8 mouse cellular contexts compared by ENCODE assay signal in the genomic region with DNA sequence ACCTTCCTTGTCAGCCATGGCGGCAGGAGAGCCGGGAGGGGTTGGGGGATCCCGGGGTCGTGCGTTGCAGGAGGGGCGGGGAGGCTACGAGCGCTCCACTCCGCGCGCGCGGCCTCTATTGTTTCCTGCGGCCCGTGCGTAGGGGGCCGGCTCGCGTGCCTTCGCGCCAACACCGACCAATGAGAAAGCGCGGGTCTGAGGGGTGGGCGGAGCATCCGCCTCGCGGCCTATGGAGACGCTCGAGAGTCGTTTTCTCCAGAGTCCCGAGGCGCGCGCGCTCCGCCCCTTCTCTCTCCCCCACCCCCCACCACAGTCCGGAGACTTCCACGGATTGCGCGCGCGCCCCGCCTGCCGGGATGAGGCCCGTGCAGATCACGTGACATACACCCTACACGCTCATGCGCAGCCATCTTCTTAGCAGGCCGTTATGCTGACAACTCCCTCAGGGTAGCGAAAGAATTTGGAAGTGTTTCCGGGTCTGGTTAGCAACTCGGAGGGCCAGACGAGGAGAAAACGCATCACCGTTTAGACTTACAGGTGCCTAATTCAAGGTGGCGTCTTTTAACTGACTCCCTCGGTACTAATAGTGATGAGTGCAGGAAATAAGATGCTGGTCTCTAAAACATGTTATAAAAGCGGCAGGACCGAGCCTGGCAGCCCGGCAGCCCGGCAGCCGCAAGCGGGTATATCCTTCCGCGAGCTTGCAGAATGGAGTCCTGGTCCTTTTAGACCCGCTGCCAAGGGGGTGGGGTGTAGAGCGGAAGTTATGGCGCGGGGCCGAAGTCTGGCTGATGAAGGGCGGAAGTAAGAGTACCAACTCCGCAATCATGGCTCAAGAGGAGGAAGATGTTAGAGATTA. TPM values are rescaled to one million over a fixed set of nuclear protein-coding genes. Genes with fewer than 3 reads are reported as not detected.
DNase-seq lines count a peak whose midpoint lies in the region; ATAC-seq and TF ChIP-seq lines count a peak whose summit lies in the region.

Gene Rbbp4 (minus strand): TSS at position 155 of the 859 bp plus-strand sequence.
Gene Zbtb8os (plus strand): TSS at position 480 of the 859 bp plus-strand sequence.

- WGBS in heart, embryonic 11.5 days (ENCODE audit: insufficient replicate concordance), result 1% methylated on average over 69 of the region's 73 CpGs
- WGBS in kidney, embryonic 16.5 days, result under 1% methylated on average over 73 of the region's 73 CpGs
- WGBS in liver, adult 2 months, result under 1% methylated on average over 73 of the region's 73 CpGs

- H3K27me3 ChIP-seq in C2C12 (ENCODE audit: control insufficient read depth, insufficient read depth, insufficient read length), result no peaks in the 10 kb centered on the region
- H3K27me3 ChIP-seq in erythroblast, embryonic 14.5 days (ENCODE audit: control insufficient read depth), result no peaks in the 10 kb centered on the region
- H3K27me3 ChIP-seq in heart, embryonic 11.5 days (ENCODE audit: control insufficient read depth, insufficient read depth, low read length), result no peaks in the 10 kb centered on the region
- no peaks in the 10 kb centered on the region for H3K27me3 ChIP-seq in kidney, embryonic 16.5 days (ENCODE audit: insufficient read depth, low read length)
- no peaks in the 10 kb centered on the region for H3K27me3 ChIP-seq in liver, adult 2 months (ENCODE audit: control insufficient read depth, insufficient read depth, low read length)
- H3K27me3 ChIP-seq in myocyte (ENCODE audit: control insufficient read depth, insufficient read depth, insufficient read length), result no peaks in the 10 kb centered on the region
- no peaks in the 10 kb centered on the region for H3K27me3 ChIP-seq in splenic B cell, adult 2 months (ENCODE audit: control insufficient read depth, insufficient read depth, low read length, poor library complexity, severe bottlenecking)

- no peaks in the 10 kb centered on the region for H3K9me3 ChIP-seq in erythroblast, embryonic 14.5 days (ENCODE audit: control insufficient read depth, low read length)
- H3K9me3 ChIP-seq in heart, embryonic 11.5 days (replicated peaks; ENCODE audit: control insufficient read depth, low read length), result no peaks in the 10 kb centered on the region
- no peaks in the 10 kb centered on the region for H3K9me3 ChIP-seq in kidney, embryonic 16.5 days (ENCODE audit: low read length)

- H3K27ac ChIP-seq in heart, embryonic 11.5 days (ENCODE audit: low read depth, low read length), result peak within 1 kb of the TSS; percentile 99
- H3K27ac ChIP-seq in kidney, embryonic 16.5 days (ENCODE audit: low read length), result peak within 1 kb of the TSS; percentile 99
- peak within 1 kb of the TSS; percentile 94 for H3K27ac ChIP-seq in liver, adult 2 months (replicated peaks; ENCODE audit: insufficient read depth, low read depth, low read length)

- H3K4me3 ChIP-seq in C2C12 (ENCODE audit: insufficient read depth, poor library complexity, severe bottlenecking) (peak within 1 kb of the TSS; percentile 90), myocyte (peak within 1 kb of the TSS; percentile 82)
- peak within 1 kb of the TSS; percentile 98 for H3K4me3 ChIP-seq in erythroblast, embryonic 14.5 days (replicated peaks)
- peak within 1 kb of the TSS; percentile 77 for H3K4me3 ChIP-seq in heart, embryonic 11.5 days (ENCODE audit: low read depth, low read length)
- H3K4me3 ChIP-seq in kidney, embryonic 16.5 days (ENCODE audit: low read length), result peak within 1 kb of the TSS; percentile 93
- peak within 1 kb of the TSS; percentile 82 for H3K4me3 ChIP-seq in liver, adult 2 months (ENCODE audit: insufficient read depth, low read depth, low read length)

- H3K4me1 ChIP-seq in erythroblast, embryonic 14.5 days (ENCODE audit: control insufficient read depth), result peaks cover 81% of the 10 kb centered on the region
- peaks cover 10% of the 10 kb centered on the region for H3K4me1 ChIP-seq in heart, embryonic 11.5 days (ENCODE audit: control insufficient read depth, insufficient read depth, low read length)
- peaks cover 23% of the 10 kb centered on the region for H3K4me1 ChIP-seq in kidney, embryonic 16.5 days (ENCODE audit: insufficient read depth, low read length)
- peaks cover 24% of the 10 kb centered on the region for H3K4me1 ChIP-seq in liver, adult 2 months (ENCODE audit: control insufficient read depth, insufficient read depth, low read length)

- H3K9ac ChIP-seq in heart, embryonic 11.5 days (ENCODE audit: low read depth, low read length), result peak within 1 kb of the TSS; percentile 89
- peak within 1 kb of the TSS; percentile 97 for H3K9ac ChIP-seq in kidney, embryonic 16.5 days (replicated peaks; ENCODE audit: low read length)
- H3K9ac ChIP-seq in liver, adult 2 months (ENCODE audit: low read depth, low read length), result peak within 1 kb of the TSS; percentile 93

- H3K79me2 ChIP-seq in C2C12 (ENCODE audit: control insufficient read depth, insufficient read depth) (peaks cover 69% of the 10 kb centered on the region), myocyte (ENCODE audit: control insufficient read depth, insufficient read depth) (peaks cover 47% of the 10 kb centered on the region)
- H3K79me2 ChIP-seq in liver, adult 2 months (ENCODE audit: control insufficient read depth, insufficient read depth, low read length), result peaks cover 29% of the 10 kb centered on the region

- peaks cover 52% of the 10 kb centered on the region for H3K79me3 ChIP-seq in C2C12 (ENCODE audit: low read depth)

- peak within 1 kb of the TSS; percentile 96 for H3ac ChIP-seq in C2C12 (ENCODE audit: control insufficient read depth, insufficient read length, low read depth)
- peak within 1 kb of the TSS; percentile 92 for H3ac ChIP-seq in myocyte (ENCODE audit: control insufficient read depth, insufficient read length)

- TF ChIP-seq POLR2A in brain, embryonic 14.5 days (IDR thresholded peaks at IDR 0.05; ENCODE audit: borderline replicate concordance, extremely low read depth, insufficient read depth, insufficient read length, poor library complexity, severe bottlenecking), result peak; percentile 73; the same call in 1 of the 2 replicates
- peak; percentile 86 for TF ChIP-seq POLR2A in liver, adult 2 months (IDR thresholded peaks at IDR 0.05; ENCODE audit: extremely low read depth, insufficient read depth, low read length)
- TF ChIP-seq POLR2A in myocyte (IDR thresholded peaks at IDR 0.05; ENCODE audit: insufficient read length, low read depth), result no peak

- peak; percentile 100 for DNase-seq in brain, embryonic 14.5 days (ENCODE audit: low read depth)
- peak; percentile 91 for DNase-seq in liver, adult 2 months (ENCODE audit: extremely low read depth, low read depth, low spot score)
- DNase-seq in splenic B cell, adult 2 months (ENCODE audit: low read depth, low spot score), result peak; percentile 99

- H3K36me3 ChIP-seq in C2C12 (ENCODE audit: control insufficient read depth, insufficient read depth), result peaks cover 32% of the 10 kb centered on the region
- H3K36me3 ChIP-seq in erythroblast, embryonic 14.5 days (ENCODE audit: control insufficient read depth), result peaks cover 57% of the 10 kb centered on the region
- H3K36me3 ChIP-seq in heart, embryonic 11.5 days (ENCODE audit: control insufficient read depth, insufficient read depth, low read length), result peaks cover 16% of the 10 kb centered on the region
- peaks cover 15% of the 10 kb centered on the region for H3K36me3 ChIP-seq in kidney, embryonic 16.5 days (ENCODE audit: insufficient read depth, low read length)
- H3K36me3 ChIP-seq in liver, adult 2 months (ENCODE audit: control insufficient read depth, insufficient read depth, low read length), result peaks cover 7% of the 10 kb centered on the region; the same call in 1 of the 2 replicates
- peaks cover 20% of the 10 kb centered on the region for H3K36me3 ChIP-seq in myocyte (ENCODE audit: control insufficient read depth, insufficient read depth)
- H3K36me3 ChIP-seq in splenic B cell, adult 2 months (ENCODE audit: control insufficient read depth, insufficient read depth, low read length, poor library complexity, severe bottlenecking), result 0 out of 2 replicates have a peak, but pooled peaks cover 1% of the 10 kb centered on the region

- no peak for TF ChIP-seq CTCF in C2C12 (IDR thresholded peaks at IDR 0.05; ENCODE audit: control insufficient read depth, insufficient read depth, insufficient read length)
- TF ChIP-seq CTCF in brain, embryonic 14.5 days (IDR thresholded peaks at IDR 0.05; ENCODE audit: borderline replicate concordance, extremely low read depth, insufficient read depth, insufficient read length), result peak; percentile 13; the same call in 1 of the 2 replicates
- no peak for TF ChIP-seq CTCF in liver, adult 2 months (IDR thresholded peaks at IDR 0.05; ENCODE audit: low read depth, low read length)

- peak; percentile 97 for ATAC-seq in heart, embryonic 11.5 days (replicated peaks; ENCODE audit: insufficient number of reproducible peaks, low FRiP score, low TSS enrichment)
- peak; percentile 98 for ATAC-seq in kidney, embryonic 16.5 days (ENCODE audit: low FRiP score, low TSS enrichment)

- peak within 1 kb of the TSS; percentile 74 for H3K4me2 ChIP-seq in heart, embryonic 11.5 days
- H3K4me2 ChIP-seq in kidney, embryonic 16.5 days (replicated peaks; ENCODE audit: low read depth, low read length), result peak within 1 kb of the TSS; percentile 70
- peak within 1 kb of the TSS; percentile 88 for H3K4me2 ChIP-seq in myocyte (ENCODE audit: low read depth)

TF ChIP-seq in C2C12, 6 proteins besides CTCF, POLR2A, EP300 and RAD21 (continues in another document):
- no peak for TF ChIP-seq CEBPB (IDR thresholded peaks at IDR 0.05; ENCODE audit: low read depth)
- peak; percentile 90 for TF ChIP-seq USF1 (IDR thresholded peaks at IDR 0.05; ENCODE audit: low read depth)

TF ChIP-seq in myocyte, 11 proteins besides CTCF, POLR2A, EP300 and RAD21 (continues in another document):
- no peak for TF ChIP-seq SRF (IDR thresholded peaks at IDR 0.05; ENCODE audit: control insufficient read depth, insufficient read length, low read depth)
- TF ChIP-seq TCF3 (IDR thresholded peaks at IDR 0.05; ENCODE audit: insufficient read length, low read depth), result no peak

RNA-seq across cellular contexts. Expression of gene Rbbp4, which starts in this region (rescaled TPM):
- polyA plus RNA-seq in C2C12 (2012; fragmentation: generic; extraction: Trizol) (195 TPM), myocyte (2012; fragmentation: generic; extraction: Trizol) (137 TPM)
- polyA plus RNA-seq in brain, embryonic 14.5 days (2012; rRNA removed), result 115 and 121 TPM in 2 replicates
- 5.4 and 8.0 TPM in 2 replicates for polyA plus RNA-seq in erythroblast, embryonic 14.5 days (2012)
- 319 and 337 TPM in 2 replicates for polyA plus RNA-seq in heart, embryonic 11.5 days (2014; fragmentation: Nextera tagmentation; extraction: Ambion mirVana)
- 383 and 405 TPM in 2 replicates for polyA plus RNA-seq in kidney, embryonic 16.5 days (2015; fragmentation: Nextera tagmentation; extraction: Ambion mirVana)
- total RNA-seq in liver, adult 2 months (2014; rRNA removed), result 40.3 and 47.2 TPM in 2 replicates
- 15.1 and 17.2 TPM in 2 replicates for polyA plus RNA-seq in liver, adult 2 months (2012; rRNA removed)

RNA-seq across cellular contexts. Expression of gene Zbtb8os, which starts in this region (rescaled TPM):
- polyA plus RNA-seq in C2C12 (2012; fragmentation: generic; extraction: Trizol) (31.2 TPM), myocyte (2012; fragmentation: generic; extraction: Trizol) (34.5 TPM)
- 17.9 and 23.8 TPM in 2 replicates for polyA plus RNA-seq in brain, embryonic 14.5 days (2012; rRNA removed)
- polyA plus RNA-seq in erythroblast, embryonic 14.5 days (2012), result 0.10 and 0.29 TPM in 2 replicates
- 54.4 and 56.5 TPM in 2 replicates for polyA plus RNA-seq in heart, embryonic 11.5 days (2014; fragmentation: Nextera tagmentation; extraction: Ambion mirVana)
- 44.4 and 45.1 TPM in 2 replicates for polyA plus RNA-seq in kidney, embryonic 16.5 days (2015; fragmentation: Nextera tagmentation; extraction: Ambion mirVana)
- 24.7 and 32.8 TPM in 2 replicates for total RNA-seq in liver, adult 2 months (2014; rRNA removed)
- polyA plus RNA-seq in liver, adult 2 months (2012; rRNA removed), result 14.7 and 16.7 TPM in 2 replicates

Comparison
In these comparisons a context has a peak if more than half of its experiments do, and no peak if none do; other contexts are left out.
1. Peak in every context shown above with its lines: DNase-seq, ATAC-seq, H3K4me3 ChIP-seq and H3K27ac ChIP-seq.
2. RNA of gene Zbtb8os (polyA plus RNA-seq): 54.4 to 56.5 TPM in heart, embryonic 11.5 days, 44.4 to 45.1 TPM in kidney, embryonic 16.5 days, 34.5 TPM in myocyte (single experiment), 31.2 TPM in C2C12 (single experiment), 17.9 to 23.8 TPM in brain, embryonic 14.5 days and 14.7 to 16.7 TPM in liver, adult 2 months; 0.10 to 0.29 TPM in erythroblast, embryonic 14.5 days; every median in the first group is over 10 times any median in the second.